Mouse (Mus musculus): ENCODE results near the gene Taco1. TPM values are rescaled to one million over a fixed set of nuclear protein-coding genes. Genes with fewer than 3 reads are reported as not detected.

Taco1 gene
- polyA plus RNA-seq, 1 experiment from 2014 or later, result 7.6 TPM

DNA sequence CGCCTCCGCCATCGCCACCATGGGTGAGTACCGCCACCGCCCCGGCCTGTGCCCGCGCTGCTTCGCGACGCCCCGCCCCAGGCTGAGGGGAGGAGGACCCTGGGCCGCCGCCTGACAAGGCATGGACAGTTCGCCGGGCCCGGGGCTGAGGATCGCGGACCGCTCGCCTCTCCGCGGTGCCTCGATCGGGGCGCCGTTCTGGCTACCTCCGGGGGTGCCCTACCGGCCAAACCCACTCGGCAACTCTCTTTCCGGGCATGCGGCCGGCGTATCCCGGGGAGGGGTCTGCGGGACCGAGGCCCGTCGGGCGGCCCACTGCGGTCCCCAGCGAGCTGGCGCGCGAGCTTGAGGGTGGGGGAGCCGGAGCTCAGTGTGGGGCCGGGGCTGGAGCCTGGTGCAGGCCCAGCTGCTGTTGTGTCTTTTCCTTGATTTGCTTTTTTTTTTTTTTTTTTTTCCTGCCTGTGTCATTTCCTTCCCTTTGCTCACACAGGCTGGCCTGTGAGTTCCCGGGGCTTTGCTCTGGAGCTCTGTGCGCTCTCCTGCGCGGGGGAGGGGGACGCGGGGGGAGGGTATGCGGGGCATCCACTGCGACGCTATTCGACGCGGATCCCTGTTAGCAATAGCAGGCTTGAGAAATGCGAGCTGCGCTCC lies 19.2 kb downstream of the Taco1 start:
- peaks cover 3% of the 10 kb centered on the region; the same call in 1 of the 2 replicates for H3K4me1 ChIP-seq (replicated peaks; ENCODE audit: control insufficient read depth, insufficient read depth)
- H3K27ac ChIP-seq (replicated peaks), result peak overlapping the region; percentile 100
- no peaks in the 10 kb centered on the region for H3K27me3 ChIP-seq (ENCODE audit: control insufficient read depth, insufficient read depth, low read length)
- peak; percentile 86 for DNase-seq (ENCODE audit: low spot score)
- no peak for TF ChIP-seq CTCF (IDR thresholded peaks at IDR 0.05; ENCODE audit: low read depth)
- no peak for TF ChIP-seq EP300 (optimal IDR thresholded peaks at IDR 0.05)
- peak overlapping the region; percentile 92 for H3K9ac ChIP-seq (ENCODE audit: low read length)
- under 1% methylated on average over 54 of the region's 61 CpGs for WGBS
- H3K4me2 ChIP-seq (replicated peaks; ENCODE audit: low read depth), result peak overlapping the region; percentile 62
- H3K9me3 ChIP-seq (ENCODE audit: control insufficient read depth, low read length), result no peaks in the 10 kb centered on the region
- ATAC-seq (ENCODE audit: low FRiP score, low TSS enrichment), result peak; percentile 54
- H3K4me3 ChIP-seq (ENCODE audit: low read depth, low read length), result peak overlapping the region; percentile 99
- H3K36me3 ChIP-seq (ENCODE audit: control insufficient read depth, insufficient read depth, low read length), result no peaks in the 10 kb centered on the region

- TF ChIP-seq CTCF (IDR thresholded peaks at IDR 0.05; ENCODE audit: low read depth) (no peak), EP300 (optimal IDR thresholded peaks at IDR 0.05) (no peak)
- Histone ChIP-seq H3K36me3 (ENCODE audit: control insufficient read depth, insufficient read depth, low read length) (no peaks in the 10 kb centered on the region; the same call in 1 of the 2 replicates), H3K4me2 (replicated peaks; ENCODE audit: low read depth) (no peak overlapping the region), H3K4me1 (replicated peaks; ENCODE audit: control insufficient read depth, insufficient read depth) (no peaks in the 10 kb centered on the region), H3K9me3 (ENCODE audit: control insufficient read depth, low read length) (no peaks in the 10 kb centered on the region), H3K4me3 (ENCODE audit: low read depth, low read length) (no peak overlapping the region), H3K27me3 (ENCODE audit: control insufficient read depth, insufficient read depth, low read length) (no peaks in the 10 kb centered on the region), H3K9ac (ENCODE audit: low read length) (no peak overlapping the region), H3K27ac (replicated peaks) (no peak overlapping the region)
- ATAC-seq (ENCODE audit: low FRiP score, low TSS enrichment) (no peak), DNase-seq (ENCODE audit: low spot score) (no peak)
- WGBS, result 100% methylated on average over 1 of the region's 1 CpGs
Measured at GRCm38 (mm10) chr11:106098223-106098622, 32.4 kb downstream of the Taco1 start.

DNA sequence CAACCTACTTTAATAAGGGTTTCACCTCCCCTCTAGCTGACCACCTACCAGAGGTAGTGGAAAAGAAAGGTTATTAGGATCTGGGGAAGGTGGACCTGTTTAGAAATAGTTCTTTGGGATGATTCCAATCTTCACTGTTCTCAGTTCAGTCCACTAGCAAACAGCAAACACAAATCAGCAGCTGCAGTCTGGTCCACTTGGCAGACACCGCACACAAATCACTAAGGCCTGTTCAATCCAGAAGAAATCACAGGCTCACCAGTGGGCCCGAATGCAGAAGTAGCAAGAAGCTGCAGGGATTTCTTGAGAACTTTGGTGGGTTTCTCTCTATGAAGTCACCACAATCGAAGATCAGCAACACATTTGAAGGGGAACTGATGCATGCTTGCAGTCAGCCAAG lies 37.0 kb downstream of the Taco1 start:
- Histone ChIP-seq H3K4me2 (replicated peaks; ENCODE audit: low read depth) (no peak overlapping the region), H3K4me3 (ENCODE audit: low read depth, low read length) (no peak overlapping the region), H3K36me3 (ENCODE audit: control insufficient read depth, insufficient read depth, low read length) (no peaks in the 10 kb centered on the region; the same call in 1 of the 2 replicates), H3K27ac (replicated peaks) (no peak overlapping the region), H3K4me1 (replicated peaks; ENCODE audit: control insufficient read depth, insufficient read depth) (no peaks in the 10 kb centered on the region), H3K27me3 (ENCODE audit: control insufficient read depth, insufficient read depth, low read length) (no peaks in the 10 kb centered on the region), H3K9ac (ENCODE audit: low read length) (no peak overlapping the region), H3K9me3 (ENCODE audit: control insufficient read depth, low read length) (no peaks in the 10 kb centered on the region)
- TF ChIP-seq CTCF (IDR thresholded peaks at IDR 0.05; ENCODE audit: low read depth) (no peak), EP300 (optimal IDR thresholded peaks at IDR 0.05) (no peak)
- no peak for ATAC-seq (ENCODE audit: low FRiP score, low TSS enrichment)
- DNase-seq (ENCODE audit: low spot score), result no peak
- 77% methylated on average over 3 of the region's 3 CpGs for WGBS

- H3K9me3 ChIP-seq (ENCODE audit: control insufficient read depth, low read length), result no peaks in the 10 kb centered on the region
- H3K27ac ChIP-seq (replicated peaks), result no peak overlapping the region
- no peak overlapping the region for H3K9ac ChIP-seq (ENCODE audit: low read length)
- H3K4me3 ChIP-seq (ENCODE audit: low read depth, low read length), result no peak overlapping the region
- no peak overlapping the region for H3K4me2 ChIP-seq (replicated peaks; ENCODE audit: low read depth)
- DNase-seq (ENCODE audit: low spot score) (no peak), ATAC-seq (ENCODE audit: low FRiP score, low TSS enrichment) (no peak)
- no peaks in the 10 kb centered on the region for H3K27me3 ChIP-seq (ENCODE audit: control insufficient read depth, insufficient read depth, low read length)
- 79% methylated on average over 8 of the region's 8 CpGs for WGBS
- no peaks in the 10 kb centered on the region for H3K4me1 ChIP-seq (replicated peaks; ENCODE audit: control insufficient read depth, insufficient read depth)
- no peaks in the 10 kb centered on the region; the same call in 1 of the 2 replicates for H3K36me3 ChIP-seq (ENCODE audit: control insufficient read depth, insufficient read depth, low read length)
- TF ChIP-seq EP300 (optimal IDR thresholded peaks at IDR 0.05) (no peak), CTCF (IDR thresholded peaks at IDR 0.05; ENCODE audit: low read depth) (no peak)
Measured at GRCm38 (mm10) chr11:106106047-106106587, 40.3 kb downstream of the Taco1 start.

DNA sequence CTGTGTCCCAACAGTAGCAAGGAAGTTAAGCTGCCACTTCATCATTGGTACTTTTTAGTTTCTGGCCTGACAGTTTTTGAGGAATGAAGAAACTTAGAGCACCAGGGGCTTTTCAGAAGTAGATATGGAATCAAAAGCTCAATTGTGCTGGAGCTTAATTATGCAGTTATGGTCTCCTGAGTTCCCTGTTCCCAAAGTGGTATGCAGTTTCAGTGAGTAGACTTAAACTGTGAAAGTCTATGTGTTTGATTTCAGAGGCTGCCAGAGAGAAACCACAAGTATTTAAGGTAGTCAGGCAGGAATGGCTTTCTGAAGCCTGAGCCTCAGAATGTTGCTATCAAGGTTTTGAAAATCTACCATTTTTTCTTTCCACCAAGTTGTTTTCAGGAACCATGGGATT lies 45.8 kb downstream of the Taco1 start:
- no peak for TF ChIP-seq CTCF (IDR thresholded peaks at IDR 0.05; ENCODE audit: low read depth)
- no peak for TF ChIP-seq EP300 (optimal IDR thresholded peaks at IDR 0.05)
- ATAC-seq (ENCODE audit: low FRiP score, low TSS enrichment), result no peak
- H3K27me3 ChIP-seq (ENCODE audit: control insufficient read depth, insufficient read depth, low read length), result no peaks in the 10 kb centered on the region
- peaks cover 7% of the 10 kb centered on the region; the same call in 1 of the 2 replicates for H3K36me3 ChIP-seq (ENCODE audit: control insufficient read depth, insufficient read depth, low read length)
- H3K4me1 ChIP-seq (replicated peaks; ENCODE audit: control insufficient read depth, insufficient read depth), result no peaks in the 10 kb centered on the region
- no peaks in the 10 kb centered on the region for H3K9me3 ChIP-seq (ENCODE audit: control insufficient read depth, low read length)
- no peak overlapping the region for H3K27ac ChIP-seq (replicated peaks)
- no peak overlapping the region for H3K4me2 ChIP-seq (replicated peaks; ENCODE audit: low read depth)
- no peak overlapping the region for H3K9ac ChIP-seq (ENCODE audit: low read length)
- DNase-seq (ENCODE audit: low spot score), result no peak
- no peak overlapping the region for H3K4me3 ChIP-seq (ENCODE audit: low read depth, low read length)

GRCm38 (mm10) chr11:106122221-106122620 lies 56.4 kb downstream of the Taco1 start:
- H3K27ac ChIP-seq (replicated peaks), result no peak overlapping the region
- 95% methylated on average over 5 of the region's 5 CpGs for WGBS
- peaks cover 8% of the 10 kb centered on the region for H3K36me3 ChIP-seq (ENCODE audit: control insufficient read depth, insufficient read depth, low read length)
- no peaks in the 10 kb centered on the region for H3K4me1 ChIP-seq (replicated peaks; ENCODE audit: control insufficient read depth, insufficient read depth)
- H3K9ac ChIP-seq (ENCODE audit: low read length), result no peak overlapping the region
- no peak for TF ChIP-seq CTCF (IDR thresholded peaks at IDR 0.05; ENCODE audit: low read depth)
- TF ChIP-seq EP300 (optimal IDR thresholded peaks at IDR 0.05), result no peak
- no peaks in the 10 kb centered on the region for H3K27me3 ChIP-seq (ENCODE audit: control insufficient read depth, insufficient read depth, low read length)
- H3K9me3 ChIP-seq (ENCODE audit: control insufficient read depth, low read length), result no peaks in the 10 kb centered on the region
- H3K4me3 ChIP-seq (ENCODE audit: low read depth, low read length), result no peak overlapping the region
- ATAC-seq (ENCODE audit: low FRiP score, low TSS enrichment) (no peak), DNase-seq (ENCODE audit: low spot score) (no peak)
- H3K4me2 ChIP-seq (replicated peaks; ENCODE audit: low read depth), result no peak overlapping the region
